Mouse (Mus musculus) bone marrow, adult 2 months (tissue): Measurements from ENCODE around the gene Clk2.

Experiments used
- CTCF ChIP-seq: fragments of 200-500 bp; IDR thresholded peaks from 2 replicates; pipeline ENCODE4 v1.5.1; 2011; ENCODE audit warnings: low read length, control low read depth; ENCODE audit not compliant: control insufficient read depth, insufficient read depth
- POLR2A ChIP-seq: fragments of 200-500 bp; IDR thresholded peaks from 2 replicates; pipeline ENCODE4 v1.6.1; 2011; ENCODE audit warnings: low read depth, mild to moderate bottlenecking, control low read depth, low read length, borderline replicate concordance; ENCODE audit not compliant: control insufficient read depth

DNA sequence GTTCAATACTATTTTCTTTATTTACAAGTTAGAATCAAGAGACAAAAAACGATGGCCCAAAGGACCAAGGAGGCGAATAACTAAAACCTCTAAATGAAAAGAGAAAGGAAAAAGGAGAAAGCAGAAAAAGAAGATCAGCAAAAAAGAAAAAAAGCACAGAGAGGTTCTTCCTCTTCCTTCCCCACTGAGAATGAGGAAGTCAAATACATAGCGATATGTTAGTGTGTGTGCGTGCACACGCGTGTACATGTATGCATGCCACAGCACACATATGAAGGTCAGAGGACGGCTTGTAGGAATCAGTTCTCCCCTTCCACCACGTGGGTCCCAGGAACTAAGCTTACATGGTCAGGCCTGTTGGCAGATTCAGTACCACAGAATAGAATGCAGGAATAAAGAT is 7.6 kb upstream of the Clk2 start:
- TF ChIP-seq POLR2A (no peak), CTCF (no peak)
